In the genomic region with DNA sequence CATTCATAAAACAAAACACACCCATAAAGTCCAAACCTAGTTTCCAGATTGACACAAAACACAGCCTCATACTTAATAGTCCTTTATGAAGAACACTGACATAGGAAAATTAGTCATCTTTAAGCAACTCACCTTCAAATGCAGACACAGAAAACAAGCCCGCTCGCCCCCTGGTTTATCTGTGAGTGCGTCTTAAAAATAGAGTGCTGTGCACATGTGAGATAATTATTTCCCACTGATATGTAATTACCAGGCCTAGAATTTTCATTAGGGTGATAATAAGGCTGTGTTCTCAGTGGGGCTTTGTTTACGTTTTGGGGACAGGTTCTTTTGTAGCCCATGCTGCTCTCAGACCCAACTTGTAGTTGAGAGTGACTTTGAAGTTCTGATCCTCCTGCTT, we compare ENCODE assay signal across 26 mouse cellular contexts. TPM values are rescaled to one million over a fixed set of nuclear protein-coding genes. Genes with fewer than 3 reads are reported as not detected.
DNase-seq lines count a peak whose midpoint lies in the region; ATAC-seq and TF ChIP-seq lines count a peak whose summit lies in the region.
"Had no signal": no experiment of that assay in that cellular context is flagged by ENCODE, and none has a peak within 500 bp of the region (broad histone marks: within the 10 kb centered on the region; RNA-seq: fewer than 3 reads in every experiment).

No protein-coding gene starts in this region.

- H3K27me3 ChIP-seq in heart, postnatal 0 days (ENCODE audit: control insufficient read depth, insufficient read depth, low read length) = no peaks in the 10 kb centered on the region
- H3K27me3 ChIP-seq in liver, embryonic 11.5 days (replicated peaks; ENCODE audit: control insufficient read depth, insufficient read depth, low read length) = no peaks in the 10 kb centered on the region
- no peaks in the 10 kb centered on the region for H3K27me3 ChIP-seq in liver, embryonic 16.5 days (ENCODE audit: control insufficient read depth, insufficient read depth, low read depth, low read length)
- no peaks in the 10 kb centered on the region for H3K27me3 ChIP-seq in midbrain, embryonic 11.5 days (ENCODE audit: control insufficient read depth, insufficient read depth, low read length)
- H3K27me3 ChIP-seq in forebrain, embryonic 12.5 days = no peaks in the 10 kb centered on the region
- H3K27me3 ChIP-seq: embryonic facial prominence, embryonic 15.5 days; forebrain, embryonic 15.5 days; midbrain, embryonic 13.5 days; neural tube, embryonic 13.5 days had no signal

- peaks cover 4% of the 10 kb centered on the region; the same call in 1 of the 2 replicates for H3K4me1 ChIP-seq in heart, postnatal 0 days (ENCODE audit: control insufficient read depth, insufficient read depth)
- H3K4me1 ChIP-seq in liver, embryonic 11.5 days (replicated peaks; ENCODE audit: control insufficient read depth, insufficient read depth, low read length) = 0 out of 2 replicates have a peak, but pooled peaks cover 3% of the 10 kb centered on the region
- H3K4me1 ChIP-seq in liver, embryonic 16.5 days (ENCODE audit: control insufficient read depth, low read depth, low read length) = peaks cover 8% of the 10 kb centered on the region; the same call in 1 of the 2 replicates
- H3K4me1 ChIP-seq in midbrain, embryonic 11.5 days (ENCODE audit: control insufficient read depth, insufficient read depth, low read length) = no peaks in the 10 kb centered on the region
- H3K4me1 ChIP-seq in forebrain, embryonic 12.5 days = no peaks in the 10 kb centered on the region
- H3K4me1 ChIP-seq: embryonic facial prominence, embryonic 10.5 days; embryonic facial prominence, embryonic 15.5 days; forebrain, embryonic 15.5 days; midbrain, embryonic 13.5 days; neural tube, embryonic 13.5 days had no signal

- DNase-seq in heart, postnatal 0 days (ENCODE audit: low spot score) = no peak
- no peak for DNase-seq in heart, postnatal 10 days
- DNase-seq in liver, embryonic 11.5 days (ENCODE audit: low spot score) = no peak
- no peak for DNase-seq in midbrain, embryonic 11.5 days (ENCODE audit: low spot score, missing footprints)
- DNase-seq in right cerebral cortex, adult 2 months (ENCODE audit: low spot score in 2 of 2) = no peak
- DNase-seq: adrenal gland, postnatal 36 days; cerebellum, adult 8-10 months; cerebellum, postnatal 25 days; kidney, adult 18-20 months; kidney, postnatal 36 days; left cerebral cortex, postnatal 4 days; lung, embryonic 14.5 days; lung, postnatal 14 days; thymus, postnatal 4 days had no signal

- no peak for ATAC-seq in heart, postnatal 0 days (ENCODE audit: insufficient read depth, low read depth)
- peak; percentile 78 for ATAC-seq in liver, embryonic 11.5 days (replicated peaks; ENCODE audit: low FRiP score)
- ATAC-seq in liver, embryonic 16.5 days (ENCODE audit: low read depth) = peak; percentile 76
- ATAC-seq in midbrain, embryonic 11.5 days (ENCODE audit: low FRiP score) = no peak
- no peak for ATAC-seq in forebrain, embryonic 12.5 days (ENCODE audit: low FRiP score)
- ATAC-seq: CD4-positive, CD25-positive, alpha-beta regulatory T cell, adult 4 months; forebrain, embryonic 15.5 days; hindbrain, embryonic 16.5 days; midbrain, embryonic 13.5 days had no signal

- no peak overlapping the region for H3K4me3 ChIP-seq in heart, postnatal 0 days (ENCODE audit: low read depth, low read length)
- no peak overlapping the region for H3K4me3 ChIP-seq in liver, embryonic 11.5 days (ENCODE audit: low read depth, low read length)
- no peak overlapping the region for H3K4me3 ChIP-seq in liver, embryonic 16.5 days (ENCODE audit: low read depth, low read length)
- no peak overlapping the region for H3K4me3 ChIP-seq in midbrain, embryonic 11.5 days (ENCODE audit: low read depth, low read length)
- no peak overlapping the region for H3K4me3 ChIP-seq in forebrain, embryonic 12.5 days (replicated peaks)
- H3K4me3 ChIP-seq: embryonic facial prominence, embryonic 10.5 days; embryonic facial prominence, embryonic 15.5 days; forebrain, embryonic 15.5 days; midbrain, embryonic 13.5 days; neural tube, embryonic 13.5 days had no signal

- H3K4me2 ChIP-seq in heart, postnatal 0 days (ENCODE audit: low read depth, low read length) = peak overlapping the region; percentile 35
- peak overlapping the region; percentile 10; the same call in 1 of the 2 replicates for H3K4me2 ChIP-seq in liver, embryonic 11.5 days
- peak overlapping the region; percentile 30; the same call in 1 of the 2 replicates for H3K4me2 ChIP-seq in liver, embryonic 16.5 days (ENCODE audit: low read depth, low read length)
- H3K4me2 ChIP-seq in midbrain, embryonic 11.5 days = no peak overlapping the region
- H3K4me2 ChIP-seq in forebrain, embryonic 12.5 days = no peak overlapping the region
- H3K4me2 ChIP-seq: embryonic facial prominence, embryonic 15.5 days; forebrain, embryonic 15.5 days; heart, embryonic 11.5 days; lung, embryonic 14.5 days; midbrain, embryonic 13.5 days; neural tube, embryonic 13.5 days had no signal

- H3K27ac ChIP-seq in heart, postnatal 0 days (ENCODE audit: low read depth) = no peak overlapping the region
- H3K27ac ChIP-seq in liver, embryonic 11.5 days (ENCODE audit: low read depth, low read length) = no peak overlapping the region
- H3K27ac ChIP-seq in liver, embryonic 16.5 days (ENCODE audit: low read length) = no peak overlapping the region; the same call in 1 of the 2 replicates
- no peak overlapping the region for H3K27ac ChIP-seq in midbrain, embryonic 11.5 days (ENCODE audit: low read depth, low read length)
- H3K27ac ChIP-seq in forebrain, embryonic 12.5 days = no peak overlapping the region
- H3K27ac ChIP-seq: embryonic facial prominence, embryonic 10.5 days; embryonic facial prominence, embryonic 15.5 days; forebrain, embryonic 15.5 days; midbrain, embryonic 13.5 days; neural tube, embryonic 13.5 days had no signal

- 34% methylated on average over 4 of the region's 4 CpGs for WGBS in heart, postnatal 0 days
- 56% methylated on average over 4 of the region's 4 CpGs for WGBS in liver, embryonic 11.5 days
- WGBS in liver, embryonic 16.5 days (ENCODE audit: insufficient replicate concordance) = 24% methylated on average over 4 of the region's 4 CpGs
- 89% methylated on average over 4 of the region's 4 CpGs for WGBS in midbrain, embryonic 11.5 days
- WGBS in forebrain, embryonic 12.5 days = 80% methylated on average over 4 of the region's 4 CpGs

- intact Hi-C loops in heart, postnatal 10 days (cut with DNase I) = no loop called here

- no peak for TF ChIP-seq CTCF in heart, postnatal 0 days (IDR thresholded peaks at IDR 0.05; ENCODE audit: low read depth)

- TF ChIP-seq EP300 in heart, postnatal 0 days (IDR thresholded peaks at IDR 0.05; ENCODE audit: low read depth) = no peak

- H3K9ac ChIP-seq in heart, postnatal 0 days (replicated peaks; ENCODE audit: low read depth, low read length) = no peak overlapping the region
- no peak overlapping the region for H3K9ac ChIP-seq in liver, embryonic 11.5 days (ENCODE audit: low read depth, low read length)
- no peak overlapping the region for H3K9ac ChIP-seq in liver, embryonic 16.5 days (ENCODE audit: low read depth, low read length)
- no peak overlapping the region for H3K9ac ChIP-seq in midbrain, embryonic 11.5 days (ENCODE audit: low read length)
- H3K9ac ChIP-seq in forebrain, embryonic 12.5 days = no peak overlapping the region
- H3K9ac ChIP-seq: embryonic facial prominence, embryonic 15.5 days; forebrain, embryonic 15.5 days; lung, embryonic 14.5 days; midbrain, embryonic 13.5 days; neural tube, embryonic 13.5 days had no signal

- H3K9me3 ChIP-seq in heart, postnatal 0 days (replicated peaks; ENCODE audit: control insufficient read depth, low read length) = no peaks in the 10 kb centered on the region
- H3K9me3 ChIP-seq in liver, embryonic 11.5 days (ENCODE audit: control insufficient read depth, low read length) = no peaks in the 10 kb centered on the region
- H3K9me3 ChIP-seq in liver, embryonic 16.5 days (replicated peaks; ENCODE audit: control insufficient read depth, low read length) = no peaks in the 10 kb centered on the region
- no peaks in the 10 kb centered on the region for H3K9me3 ChIP-seq in midbrain, embryonic 11.5 days (ENCODE audit: control insufficient read depth, low read length)
- no peaks in the 10 kb centered on the region for H3K9me3 ChIP-seq in forebrain, embryonic 12.5 days
- H3K9me3 ChIP-seq: embryonic facial prominence, embryonic 10.5 days; embryonic facial prominence, embryonic 15.5 days; forebrain, embryonic 15.5 days; midbrain, embryonic 13.5 days; neural tube, embryonic 13.5 days had no signal

- H3K36me3 ChIP-seq in heart, postnatal 0 days (replicated peaks; ENCODE audit: control insufficient read depth, insufficient read depth, low read length) = no peaks in the 10 kb centered on the region
- no peaks in the 10 kb centered on the region for H3K36me3 ChIP-seq in liver, embryonic 11.5 days (ENCODE audit: control insufficient read depth, insufficient read depth, low read length)
- H3K36me3 ChIP-seq in liver, embryonic 16.5 days (ENCODE audit: control insufficient read depth, insufficient read depth) = no peaks in the 10 kb centered on the region
- no peaks in the 10 kb centered on the region for H3K36me3 ChIP-seq in midbrain, embryonic 11.5 days (ENCODE audit: control insufficient read depth, insufficient read depth, low read length)
- no peaks in the 10 kb centered on the region for H3K36me3 ChIP-seq in forebrain, embryonic 12.5 days (replicated peaks)
- H3K36me3 ChIP-seq: embryonic facial prominence, embryonic 10.5 days; embryonic facial prominence, embryonic 15.5 days; forebrain, embryonic 15.5 days; midbrain, embryonic 13.5 days; neural tube, embryonic 13.5 days had no signal

RNA-seq across cellular contexts. Expression of gene Mypn, which starts 4.7 kb away (rescaled TPM):
- total RNA-seq in heart, postnatal 0 days (2014; rRNA removed; ENCODE audit: low replicate concordance) = 26.5 and 33.5 TPM in 2 replicates
- polyA plus RNA-seq in heart, postnatal 0 days (2015; fragmentation: Nextera tagmentation; extraction: Ambion mirVana) = 12.2 and 12.7 TPM in 2 replicates
- total RNA-seq in heart, postnatal 10 days (2021) = 10 to 100 TPM; 78.0 to 86.7 TPM
- polyA plus RNA-seq in liver, embryonic 11.5 days (2014; fragmentation: Nextera tagmentation; extraction: Ambion mirVana) = 0.16 and 0.30 TPM in 2 replicates
- 0.23 and 0.41 TPM in 2 replicates for polyA plus RNA-seq in liver, embryonic 16.5 days (2015; fragmentation: Nextera tagmentation; extraction: Ambion mirVana)
- polyA plus RNA-seq in midbrain, embryonic 11.5 days (2014; fragmentation: Nextera tagmentation; extraction: Ambion mirVana) = 0.12 TPM in 1 of 2 replicates, not detected in the other
- not detected in 2 replicates for polyA plus RNA-seq in forebrain, embryonic 12.5 days (2016; fragmentation: Nextera tagmentation; extraction: Ambion mirVana)
- total RNA-seq: granulocyte monocyte progenitor cell, adult 5-6 weeks had no signal
- polyA plus RNA-seq: CD4-positive, CD25-positive, alpha-beta regulatory T cell, adult 4 months; embryonic facial prominence, embryonic 10.5 days; intestine, embryonic 14.5 days had no signal

RNA-seq across cellular contexts. Expression of gene Herc4, which starts 44.6 kb away (rescaled TPM):
- total RNA-seq in heart, postnatal 0 days (2014; rRNA removed; ENCODE audit: low replicate concordance) = 45.1 and 46.3 TPM in 2 replicates
- polyA plus RNA-seq in heart, postnatal 0 days (2015; fragmentation: Nextera tagmentation; extraction: Ambion mirVana) = 24.9 and 25.0 TPM in 2 replicates
- 10 to 100 TPM; 39.9 to 40.0 TPM for total RNA-seq in heart, postnatal 10 days (2021)
- 46.1 and 48.8 TPM in 2 replicates for polyA plus RNA-seq in liver, embryonic 11.5 days (2014; fragmentation: Nextera tagmentation; extraction: Ambion mirVana)
- 27.9 and 28.3 TPM in 2 replicates for polyA plus RNA-seq in liver, embryonic 16.5 days (2015; fragmentation: Nextera tagmentation; extraction: Ambion mirVana)
- 53.9 and 54.6 TPM in 2 replicates for polyA plus RNA-seq in midbrain, embryonic 11.5 days (2014; fragmentation: Nextera tagmentation; extraction: Ambion mirVana)
- 47.1 and 49.6 TPM in 2 replicates for polyA plus RNA-seq in forebrain, embryonic 12.5 days (2016; fragmentation: Nextera tagmentation; extraction: Ambion mirVana)

Comparison
In these comparisons a context has a peak if more than half of its experiments do, and no peak if none do; other contexts are left out.
1. ATAC-seq: peak in liver, embryonic 11.5 days (single experiment) and liver, embryonic 16.5 days (single experiment); none in heart, postnatal 0 days (single experiment), midbrain, embryonic 11.5 days (single experiment) and forebrain, embryonic 12.5 days (single experiment).
2. H3K4me2 ChIP-seq: peak in heart, postnatal 0 days (single experiment), liver, embryonic 11.5 days (single experiment) and liver, embryonic 16.5 days (single experiment); none in midbrain, embryonic 11.5 days (single experiment) and forebrain, embryonic 12.5 days (single experiment).